Mouse (Mus musculus): ENCODE data around the gene Plch2. TPM values are rescaled to one million over a fixed set of nuclear protein-coding genes. Genes with fewer than 3 reads are reported as not detected.

Gene Plch2
- polyA plus RNA-seq, 1 experiment = 0.11 TPM

DNA sequence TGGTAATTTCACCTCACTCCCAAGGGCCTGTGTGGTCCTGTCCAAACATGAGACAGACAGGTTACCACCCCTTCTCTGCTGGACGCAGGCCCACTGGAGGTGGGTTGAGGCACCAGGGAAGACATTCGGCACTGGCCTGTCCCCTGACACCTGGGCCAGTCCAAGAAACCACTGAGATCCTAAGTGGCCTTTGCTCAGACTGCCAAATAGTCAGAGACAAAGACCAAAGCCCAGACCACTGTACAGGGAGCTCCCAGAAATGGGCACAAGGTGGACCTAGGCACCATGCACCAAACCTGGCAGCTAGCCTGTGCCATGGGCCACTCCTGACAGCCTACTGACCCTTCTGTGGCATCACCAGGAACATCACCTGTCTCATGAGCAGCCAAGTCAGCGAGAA lies 47.4 kb downstream of the Plch2 start:
- no peak overlapping the region for H3ac ChIP-seq (ENCODE audit: control insufficient read depth, insufficient read length, low read depth)
- H3K79me2 ChIP-seq (ENCODE audit: control insufficient read depth, insufficient read depth) = no peaks in the 10 kb centered on the region
- H3K27me3 ChIP-seq (ENCODE audit: control insufficient read depth, insufficient read depth, insufficient read length) = peaks cover 84% of the 10 kb centered on the region
- H3K4me3 ChIP-seq (ENCODE audit: insufficient read depth, poor library complexity, severe bottlenecking) = no peak overlapping the region
- no peaks in the 10 kb centered on the region for H3K36me3 ChIP-seq (ENCODE audit: control insufficient read depth, insufficient read depth)
- TF ChIP-seq CEBPB (IDR thresholded peaks at IDR 0.05; ENCODE audit: low read depth) (no peak), FOSL1 (IDR thresholded peaks at IDR 0.05; ENCODE audit: insufficient read depth, low read length, poor library complexity, severe bottlenecking) (no peak), USF1 (IDR thresholded peaks at IDR 0.05; ENCODE audit: low read depth) (no peak), CTCF (IDR thresholded peaks at IDR 0.05; ENCODE audit: control insufficient read depth, insufficient read depth, insufficient read length) (no peak), MYOD1 (IDR thresholded peaks at IDR 0.05; ENCODE audit: control insufficient read depth, insufficient read length, low read depth) (no peak), MYOG (IDR thresholded peaks at IDR 0.05; ENCODE audit: control insufficient read depth, extremely low read depth, insufficient read length) (no peak), MAX (IDR thresholded peaks at IDR 0.05) (no peak)
- H3K79me3 ChIP-seq (ENCODE audit: low read depth) = no peaks in the 10 kb centered on the region

- H3K79me2 ChIP-seq (ENCODE audit: control insufficient read depth, insufficient read depth) = no peaks in the 10 kb centered on the region
- peaks cover 83% of the 10 kb centered on the region for H3K27me3 ChIP-seq (ENCODE audit: control insufficient read depth, insufficient read depth, insufficient read length)
- no peak overlapping the region for H3K4me3 ChIP-seq (ENCODE audit: insufficient read depth, poor library complexity, severe bottlenecking)
- no peak for TF ChIP-seq MAX (IDR thresholded peaks at IDR 0.05)
- TF ChIP-seq FOSL1 (IDR thresholded peaks at IDR 0.05; ENCODE audit: insufficient read depth, low read length, poor library complexity, severe bottlenecking) = no peak
- TF ChIP-seq MYOG (IDR thresholded peaks at IDR 0.05; ENCODE audit: control insufficient read depth, extremely low read depth, insufficient read length) = no peak
- TF ChIP-seq CEBPB (IDR thresholded peaks at IDR 0.05; ENCODE audit: low read depth) = no peak
- no peak for TF ChIP-seq CTCF (IDR thresholded peaks at IDR 0.05; ENCODE audit: control insufficient read depth, insufficient read depth, insufficient read length)
- no peak for TF ChIP-seq USF1 (IDR thresholded peaks at IDR 0.05; ENCODE audit: low read depth)
- no peak for TF ChIP-seq MYOD1 (IDR thresholded peaks at IDR 0.05; ENCODE audit: control insufficient read depth, insufficient read length, low read depth)
- H3ac ChIP-seq (ENCODE audit: control insufficient read depth, insufficient read length, low read depth) = no peak overlapping the region
- no peaks in the 10 kb centered on the region for H3K79me3 ChIP-seq (ENCODE audit: low read depth)
- no peaks in the 10 kb centered on the region for H3K36me3 ChIP-seq (ENCODE audit: control insufficient read depth, insufficient read depth)
Measured at GRCm38 (mm10) chr4:155008075-155008474, 48.5 kb downstream of the Plch2 start.

DNA sequence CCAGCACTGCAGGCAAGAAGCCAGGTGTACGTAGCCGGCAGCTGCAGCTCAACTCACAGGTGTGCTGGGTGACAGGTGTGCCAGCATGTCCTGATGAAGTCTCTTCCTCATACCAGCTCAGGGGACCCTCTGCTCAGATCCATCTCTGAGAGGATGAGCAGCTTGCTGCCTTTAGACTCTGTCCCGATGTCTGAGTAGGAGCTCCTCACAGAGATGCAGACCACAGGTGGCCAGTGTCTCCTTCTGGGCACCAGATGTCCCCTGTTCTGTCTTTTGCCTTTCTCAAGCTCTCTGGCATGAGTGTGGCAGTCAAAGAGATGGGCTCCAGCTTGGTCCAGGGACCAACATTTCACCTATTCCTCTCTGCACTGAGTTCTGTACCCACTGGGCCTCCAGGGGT lies 48.9 kb downstream of the Plch2 start:
- Histone ChIP-seq H3ac (ENCODE audit: control insufficient read depth, insufficient read length, low read depth) (no peak overlapping the region), H3K27me3 (ENCODE audit: control insufficient read depth, insufficient read depth, insufficient read length) (peaks cover 86% of the 10 kb centered on the region), H3K79me3 (ENCODE audit: low read depth) (no peaks in the 10 kb centered on the region), H3K79me2 (ENCODE audit: control insufficient read depth, insufficient read depth) (no peaks in the 10 kb centered on the region), H3K36me3 (ENCODE audit: control insufficient read depth, insufficient read depth) (no peaks in the 10 kb centered on the region), H3K4me3 (ENCODE audit: insufficient read depth, poor library complexity, severe bottlenecking) (no peak overlapping the region)
- TF ChIP-seq MAX (IDR thresholded peaks at IDR 0.05) (no peak), CTCF (IDR thresholded peaks at IDR 0.05; ENCODE audit: control insufficient read depth, insufficient read depth, insufficient read length) (no peak)

DNA sequence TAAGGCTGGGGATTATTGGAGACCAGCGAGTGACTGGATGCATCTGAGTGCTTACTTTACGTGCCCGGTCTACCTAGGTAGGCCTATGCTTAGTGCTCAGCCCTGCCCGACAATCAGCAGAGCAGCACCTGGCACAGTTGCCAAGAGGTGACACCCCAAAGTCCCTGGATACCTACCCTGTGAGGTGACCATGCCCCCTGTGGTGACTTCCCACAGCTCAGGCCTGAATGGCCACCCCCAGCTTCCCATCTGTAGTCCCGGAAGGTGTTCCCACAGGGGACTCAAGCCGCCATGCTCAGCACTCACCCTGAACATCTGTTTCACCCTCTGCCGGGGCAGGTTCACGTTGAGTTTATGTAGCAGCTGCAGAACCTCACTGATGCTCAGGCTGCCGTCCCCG lies 50.3 kb downstream of the Plch2 start:
- H3K79me2 ChIP-seq (ENCODE audit: control insufficient read depth, insufficient read depth) = no peaks in the 10 kb centered on the region
- H3K27me3 ChIP-seq (ENCODE audit: control insufficient read depth, insufficient read depth, insufficient read length) = peaks cover 95% of the 10 kb centered on the region
- no peaks in the 10 kb centered on the region for H3K79me3 ChIP-seq (ENCODE audit: low read depth)
- H3K36me3 ChIP-seq (ENCODE audit: control insufficient read depth, insufficient read depth) = no peaks in the 10 kb centered on the region
- no peak overlapping the region for H3ac ChIP-seq (ENCODE audit: control insufficient read depth, insufficient read length, low read depth)
- no peak overlapping the region for H3K4me3 ChIP-seq (ENCODE audit: insufficient read depth, poor library complexity, severe bottlenecking)
- TF ChIP-seq MYOG (IDR thresholded peaks at IDR 0.05; ENCODE audit: control insufficient read depth, extremely low read depth, insufficient read length) (no peak), CEBPB (IDR thresholded peaks at IDR 0.05; ENCODE audit: low read depth) (no peak), USF1 (IDR thresholded peaks at IDR 0.05; ENCODE audit: low read depth) (no peak), FOSL1 (IDR thresholded peaks at IDR 0.05; ENCODE audit: insufficient read depth, low read length, poor library complexity, severe bottlenecking) (no peak), CTCF (IDR thresholded peaks at IDR 0.05; ENCODE audit: control insufficient read depth, insufficient read depth, insufficient read length) (no peak), MAX (IDR thresholded peaks at IDR 0.05) (no peak), MYOD1 (IDR thresholded peaks at IDR 0.05; ENCODE audit: control insufficient read depth, insufficient read length, low read depth) (no peak)

GRCm38 (mm10) chr4:155005278-155005677 lies 51.3 kb downstream of the Plch2 start:
- peaks cover 96% of the 10 kb centered on the region for H3K27me3 ChIP-seq (ENCODE audit: control insufficient read depth, insufficient read depth, insufficient read length)

DNA sequence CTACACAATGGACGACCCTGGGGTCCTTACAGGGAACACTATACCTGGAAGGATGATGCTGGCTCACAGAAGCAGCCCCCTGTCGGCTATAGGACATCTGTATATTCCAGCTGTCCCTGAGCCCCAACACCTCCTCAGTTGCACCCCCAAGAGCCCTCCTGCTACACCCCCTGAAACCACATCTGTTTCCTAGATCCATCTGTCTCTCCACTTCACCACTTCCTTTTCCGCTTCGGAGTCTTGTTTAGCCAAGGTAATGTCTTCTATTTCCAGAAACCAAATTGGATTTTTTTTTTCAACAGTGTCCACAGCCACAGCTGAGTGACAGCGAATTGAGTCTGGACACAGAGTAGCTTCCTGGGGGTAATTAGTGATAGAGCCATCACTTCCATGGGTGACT lies 57.2 kb downstream of the Plch2 start:
- TF ChIP-seq USF1 (IDR thresholded peaks at IDR 0.05; ENCODE audit: low read depth) (no peak), MYOD1 (IDR thresholded peaks at IDR 0.05; ENCODE audit: control insufficient read depth, insufficient read length, low read depth) (no peak), FOSL1 (IDR thresholded peaks at IDR 0.05; ENCODE audit: insufficient read depth, low read length, poor library complexity, severe bottlenecking) (no peak), CEBPB (IDR thresholded peaks at IDR 0.05; ENCODE audit: low read depth) (no peak), MAX (IDR thresholded peaks at IDR 0.05) (no peak), MYOG (IDR thresholded peaks at IDR 0.05; ENCODE audit: control insufficient read depth, extremely low read depth, insufficient read length) (no peak), CTCF (IDR thresholded peaks at IDR 0.05; ENCODE audit: control insufficient read depth, insufficient read depth, insufficient read length) (no peak)
- Histone ChIP-seq H3K27me3 (ENCODE audit: control insufficient read depth, insufficient read depth, insufficient read length) (peaks cover 97% of the 10 kb centered on the region), H3K79me3 (ENCODE audit: low read depth) (no peaks in the 10 kb centered on the region)

More at GRCm38 (mm10) chr4:155005278-155005677, 51.3 kb downstream of the Plch2 start:
- TF ChIP-seq USF1 (IDR thresholded peaks at IDR 0.05; ENCODE audit: low read depth) (no peak), FOSL1 (IDR thresholded peaks at IDR 0.05; ENCODE audit: insufficient read depth, low read length, poor library complexity, severe bottlenecking) (no peak), CTCF (IDR thresholded peaks at IDR 0.05; ENCODE audit: control insufficient read depth, insufficient read depth, insufficient read length) (no peak), MYOD1 (IDR thresholded peaks at IDR 0.05; ENCODE audit: control insufficient read depth, insufficient read length, low read depth) (no peak), MYOG (IDR thresholded peaks at IDR 0.05; ENCODE audit: control insufficient read depth, extremely low read depth, insufficient read length) (no peak)
- H3K4me3 ChIP-seq (ENCODE audit: insufficient read depth, poor library complexity, severe bottlenecking) = no peak overlapping the region
- H3K36me3 ChIP-seq (ENCODE audit: control insufficient read depth, insufficient read depth) = no peaks in the 10 kb centered on the region
- H3K79me2 ChIP-seq (ENCODE audit: control insufficient read depth, insufficient read depth) = no peaks in the 10 kb centered on the region
- H3K79me3 ChIP-seq (ENCODE audit: low read depth) = no peaks in the 10 kb centered on the region
- H3ac ChIP-seq (ENCODE audit: control insufficient read depth, insufficient read length, low read depth) = no peak overlapping the region

More for the DNA sequence above, 57.2 kb downstream of the Plch2 start:
- Histone ChIP-seq H3K36me3 (ENCODE audit: control insufficient read depth, insufficient read depth) (no peaks in the 10 kb centered on the region), H3K4me3 (ENCODE audit: insufficient read depth, poor library complexity, severe bottlenecking) (no peak overlapping the region), H3K79me2 (ENCODE audit: control insufficient read depth, insufficient read depth) (no peaks in the 10 kb centered on the region), H3ac (ENCODE audit: control insufficient read depth, insufficient read length, low read depth) (no peak overlapping the region)
